Mouse (Mus musculus): ENCODE data around the gene Ticam1. TPM values are rescaled to one million over a fixed set of nuclear protein-coding genes. Genes with fewer than 3 reads are reported as not detected.

Gene Ticam1
- polyA plus RNA-seq, 1 experiment from 2014 or later, result 1.2 TPM

GRCm38 (mm10) chr17:56302363-56302996, 25.9 kb upstream of the Ticam1 start:
- H3K27ac ChIP-seq (replicated peaks), result no peak overlapping the region
- H3K27me3 ChIP-seq (replicated peaks), result peaks cover 4% of the 10 kb centered on the region; the same call in 1 of the 2 replicates
- H3K4me2 ChIP-seq, result peak overlapping the region; percentile 94
- 23% methylated on average over 13 of the region's 13 CpGs for WGBS
- peaks cover 31% of the 10 kb centered on the region for H3K4me1 ChIP-seq
- H3K9ac ChIP-seq (replicated peaks), result no peak overlapping the region
- no peaks in the 10 kb centered on the region for H3K9me3 ChIP-seq (replicated peaks)
- H3K4me3 ChIP-seq (replicated peaks), result no peak overlapping the region
- no peak for ATAC-seq (ENCODE audit: low FRiP score)
- no peaks in the 10 kb centered on the region for H3K36me3 ChIP-seq

DNA sequence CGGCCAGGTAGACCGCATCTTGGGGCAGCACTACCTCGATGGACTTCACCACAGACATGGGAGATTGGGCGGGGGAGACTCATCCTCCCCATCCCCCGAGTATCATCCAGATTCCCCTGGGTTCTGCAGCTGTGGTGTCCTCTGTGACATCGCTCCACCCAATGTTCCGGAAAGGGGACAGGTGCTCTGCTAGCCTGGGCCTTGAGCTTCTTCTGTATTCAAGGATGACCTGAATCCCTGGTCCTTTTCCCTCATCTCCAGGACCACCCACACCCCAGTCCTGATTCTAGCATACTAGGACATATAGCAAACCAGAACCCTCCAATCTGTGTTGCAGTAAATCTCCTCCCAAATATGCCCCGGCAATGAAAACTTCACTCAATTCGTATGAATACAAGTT, 23.6 kb upstream of the Ticam1 start, which contains the start of gene Arrdc5:
Gene Arrdc5 (minus strand): TSS at position 101 of the 400 bp plus-strand sequence.
- Histone ChIP-seq H3K4me3 (replicated peaks) (no peak within 1 kb of the TSS), H3K9ac (replicated peaks) (no peak within 1 kb of the TSS), H3K4me2 (no peak within 1 kb of the TSS), H3K9me3 (replicated peaks) (no peaks in the 10 kb centered on the region), H3K4me1 (peaks cover 21% of the 10 kb centered on the region), H3K27me3 (replicated peaks) (peaks cover 4% of the 10 kb centered on the region; the same call in 1 of the 2 replicates), H3K36me3 (no peaks in the 10 kb centered on the region), H3K27ac (replicated peaks) (no peak within 1 kb of the TSS)
- 93% methylated on average over 9 of the region's 9 CpGs for WGBS
- no peak for ATAC-seq (ENCODE audit: low FRiP score)

DNA sequence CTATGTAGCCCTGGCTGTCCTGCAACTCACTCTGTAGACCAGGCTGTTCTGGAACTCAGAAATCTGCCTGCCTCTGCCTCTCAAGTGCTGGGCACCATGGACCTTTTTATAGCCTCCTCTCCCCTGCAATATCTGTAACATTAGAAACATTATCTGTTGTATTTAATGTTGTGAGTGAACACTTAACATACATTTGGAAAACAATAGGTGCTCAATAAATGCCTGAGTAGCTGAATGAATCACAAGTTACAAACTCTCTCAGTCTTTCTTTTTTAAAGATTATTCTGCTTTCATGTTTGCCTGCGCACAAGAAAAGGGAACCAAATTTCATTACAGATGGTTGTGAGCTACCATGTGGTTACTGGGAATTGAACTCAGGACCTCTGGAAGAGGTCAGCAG, 21.7 kb upstream of the Ticam1 start:
- 100% methylated on average over 1 of the region's 1 CpGs for WGBS
- Histone ChIP-seq H3K27ac (replicated peaks) (no peak overlapping the region), H3K4me3 (replicated peaks) (no peak overlapping the region), H3K9ac (replicated peaks) (no peak overlapping the region), H3K27me3 (replicated peaks) (peaks cover under 1% of the 10 kb centered on the region; the same call in 1 of the 2 replicates), H3K9me3 (replicated peaks) (no peaks in the 10 kb centered on the region), H3K4me2 (no peak overlapping the region), H3K36me3 (no peaks in the 10 kb centered on the region), H3K4me1 (peaks cover 7% of the 10 kb centered on the region)
- no peak for ATAC-seq (ENCODE audit: low FRiP score)

DNA sequence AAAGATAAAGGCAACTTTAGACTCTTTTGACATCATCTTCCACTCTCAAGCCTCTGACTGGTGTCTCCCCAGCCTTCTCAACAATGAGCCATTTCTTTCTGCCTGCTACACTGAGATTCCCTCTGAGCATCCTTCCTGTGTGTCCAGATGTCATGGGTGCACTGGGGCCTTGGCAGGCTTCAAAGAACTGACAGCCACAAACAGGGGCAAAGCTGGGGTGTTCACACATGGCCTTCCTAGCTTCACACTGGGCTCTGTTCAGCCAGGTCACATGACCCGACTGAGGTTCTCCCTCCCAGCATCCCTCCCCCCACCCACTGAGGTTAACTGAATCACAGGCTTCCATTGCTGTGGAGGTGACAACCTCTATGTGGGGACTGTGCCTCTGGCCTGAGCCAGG, 19.6 kb upstream of the Ticam1 start:
- ATAC-seq (ENCODE audit: low FRiP score), result no peak
- H3K4me2 ChIP-seq, result no peak overlapping the region
- H3K4me1 ChIP-seq, result peaks cover 7% of the 10 kb centered on the region
- H3K36me3 ChIP-seq, result no peaks in the 10 kb centered on the region
- H3K9me3 ChIP-seq (replicated peaks), result no peaks in the 10 kb centered on the region
- no peak overlapping the region for H3K27ac ChIP-seq (replicated peaks)
- WGBS, result 78% methylated on average over 1 of the region's 1 CpGs
- H3K4me3 ChIP-seq (replicated peaks), result no peak overlapping the region
- no peaks in the 10 kb centered on the region for H3K27me3 ChIP-seq (replicated peaks)
- no peak overlapping the region for H3K9ac ChIP-seq (replicated peaks)

DNA sequence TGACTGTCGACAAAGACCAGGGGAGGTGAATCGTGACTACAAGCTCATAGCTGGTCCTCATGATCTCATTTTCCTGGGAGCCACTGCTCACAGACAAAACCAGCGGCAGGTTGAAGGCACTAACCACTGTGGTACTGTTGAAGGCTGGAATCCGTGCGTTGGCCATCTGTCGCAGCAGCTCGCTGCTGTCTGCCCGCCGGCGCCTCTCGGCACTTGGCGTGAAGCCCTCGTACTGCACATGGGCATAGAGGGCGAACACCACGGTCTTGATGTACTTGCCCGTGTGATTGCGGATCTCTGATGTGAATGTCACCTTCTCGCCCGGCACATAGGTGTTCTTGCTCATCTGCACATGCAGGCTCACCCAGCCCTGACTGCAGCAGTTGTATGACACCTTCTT, 17.7 kb upstream of the Ticam1 start:
- Histone ChIP-seq H3K9ac (replicated peaks) (no peak overlapping the region), H3K27me3 (replicated peaks) (no peaks in the 10 kb centered on the region), H3K27ac (replicated peaks) (no peak overlapping the region), H3K9me3 (replicated peaks) (no peaks in the 10 kb centered on the region), H3K4me2 (no peak overlapping the region), H3K36me3 (no peaks in the 10 kb centered on the region), H3K4me3 (replicated peaks) (no peak overlapping the region), H3K4me1 (peaks cover 26% of the 10 kb centered on the region)
- WGBS, result 88% methylated on average over 19 of the region's 19 CpGs
- ATAC-seq (ENCODE audit: low FRiP score), result no peak

DNA sequence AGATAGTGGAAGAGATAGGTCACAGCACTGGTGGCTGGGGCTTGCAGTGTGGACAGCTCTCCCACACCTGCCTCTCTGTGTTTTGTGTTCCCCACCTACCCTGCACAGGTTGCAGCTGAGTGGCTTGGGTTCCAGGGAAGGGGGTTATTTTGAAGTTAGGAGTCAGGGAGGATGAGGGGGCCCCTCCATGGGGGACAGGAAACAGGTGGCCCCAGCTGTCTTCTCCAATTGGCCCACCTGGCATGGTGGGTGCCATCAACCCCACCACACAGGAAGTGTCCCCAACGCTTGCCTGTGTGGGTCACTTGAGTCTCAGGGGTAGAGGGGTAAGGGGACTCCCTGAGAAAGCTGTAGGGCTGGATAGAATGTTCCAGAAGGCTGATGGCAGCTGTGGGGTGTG, 16.7 kb upstream of the Ticam1 start:
- Histone ChIP-seq H3K9me3 (replicated peaks) (no peaks in the 10 kb centered on the region), H3K4me2 (no peak overlapping the region), H3K4me1 (peaks cover 29% of the 10 kb centered on the region), H3K36me3 (no peaks in the 10 kb centered on the region), H3K27ac (replicated peaks) (no peak overlapping the region), H3K9ac (replicated peaks) (no peak overlapping the region), H3K27me3 (replicated peaks) (no peaks in the 10 kb centered on the region), H3K4me3 (replicated peaks) (no peak overlapping the region)
- 71% methylated on average over 1 of the region's 1 CpGs for WGBS
- ATAC-seq (ENCODE audit: low FRiP score), result no peak

- WGBS, result 85% methylated on average over 4 of the region's 4 CpGs
- Histone ChIP-seq H3K36me3 (no peaks in the 10 kb centered on the region), H3K27me3 (replicated peaks) (no peaks in the 10 kb centered on the region), H3K4me3 (replicated peaks) (no peak within 1 kb of the TSS), H3K27ac (replicated peaks) (no peak within 1 kb of the TSS), H3K9me3 (replicated peaks) (no peaks in the 10 kb centered on the region), H3K4me1 (peaks cover 33% of the 10 kb centered on the region), H3K9ac (replicated peaks) (no peak within 1 kb of the TSS), H3K4me2 (no peak within 1 kb of the TSS)
- ATAC-seq (ENCODE audit: low FRiP score), result no peak
Measured at GRCm38 (mm10) chr17:56292531-56293222, 16.1 kb upstream of the Ticam1 start, which contains the start of gene Plin3. Gene Plin3, minus strand, starts transcription at chr17:56292873.

- H3K27me3 ChIP-seq (replicated peaks), result no peaks in the 10 kb centered on the region
- H3K4me3 ChIP-seq (replicated peaks), result no peak overlapping the region
- H3K9ac ChIP-seq (replicated peaks), result no peak overlapping the region
- 57% methylated on average over 7 of the region's 7 CpGs for WGBS
- no peaks in the 10 kb centered on the region for H3K36me3 ChIP-seq
- no peak overlapping the region for H3K27ac ChIP-seq (replicated peaks)
- H3K4me2 ChIP-seq, result no peak overlapping the region
- no peaks in the 10 kb centered on the region for H3K9me3 ChIP-seq (replicated peaks)
- ATAC-seq (ENCODE audit: low FRiP score), result 0 out of 2 replicates have a peak, but pooled peaks have one; percentile 10
- peaks cover 34% of the 10 kb centered on the region for H3K4me1 ChIP-seq
Measured at GRCm38 (mm10) chr17:56291826-56292475, 15.4 kb upstream of the Ticam1 start.

DNA sequence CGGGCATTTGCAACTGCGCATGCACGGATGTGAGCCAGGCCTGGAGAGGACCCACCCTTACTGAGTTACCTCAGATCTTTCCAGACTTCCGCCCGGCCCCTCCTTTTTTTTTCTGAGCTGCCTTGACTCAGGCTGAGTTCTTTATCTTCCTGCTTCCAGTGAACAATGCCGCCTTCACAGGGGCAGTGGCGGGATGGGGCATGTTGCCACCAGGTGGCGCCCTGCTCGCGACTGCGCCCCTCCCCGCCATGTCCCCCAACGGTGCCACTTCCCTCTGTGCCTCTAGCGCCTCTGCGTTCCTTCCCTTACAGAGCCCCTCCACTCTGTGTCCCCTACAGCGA, 14.6 kb upstream of the Ticam1 start:
- peak; percentile 76 for ATAC-seq (ENCODE audit: low FRiP score)
- Histone ChIP-seq H3K4me1 (peaks cover 34% of the 10 kb centered on the region), H3K4me2 (peak overlapping the region; percentile 52), H3K9ac (replicated peaks) (peak overlapping the region; percentile 38; the same call in 1 of the 2 replicates), H3K27me3 (replicated peaks) (no peaks in the 10 kb centered on the region), H3K9me3 (replicated peaks) (no peaks in the 10 kb centered on the region), H3K27ac (replicated peaks) (peak overlapping the region; percentile 62), H3K4me3 (replicated peaks) (peak overlapping the region; percentile 20), H3K36me3 (no peaks in the 10 kb centered on the region)
- 0% methylated on average over 15 of the region's 16 CpGs for WGBS

GRCm38 (mm10) chr17:56290388-56291170, 14.0 kb upstream of the Ticam1 start:
- Histone ChIP-seq H3K9me3 (replicated peaks) (no peaks in the 10 kb centered on the region), H3K36me3 (no peaks in the 10 kb centered on the region), H3K27ac (replicated peaks) (peak overlapping the region; percentile 62), H3K4me1 (peaks cover 34% of the 10 kb centered on the region), H3K9ac (replicated peaks) (peak overlapping the region; percentile 33; the same call in 1 of the 2 replicates), H3K27me3 (replicated peaks) (no peaks in the 10 kb centered on the region), H3K4me2 (peak overlapping the region; percentile 52), H3K4me3 (replicated peaks) (peak overlapping the region; percentile 36)
- WGBS, result 5% methylated on average over 17 of the region's 17 CpGs
- peak; percentile 43 for ATAC-seq (ENCODE audit: low FRiP score)
